Mouse (Mus musculus) testis, adult 2 months (tissue): ENCODE measurements around the gene Aifm1.

ENCODE experiments used
- CTCF ChIP-seq: fragments of 200-500 bp; IDR thresholded peaks from 2 replicates; pipeline ENCODE4 v1.5.1; 2012; ENCODE audit warnings: low read depth, mild to moderate bottlenecking, inconsistent platforms, low read length, moderate library complexity; ENCODE audit not compliant: control insufficient read depth, insufficient read depth, insufficient replicate concordance
- POLR2A ChIP-seq: fragments of 200-500 bp; IDR thresholded peaks from 2 replicates; pipeline ENCODE4 v1.6.1; 2012; ENCODE audit warnings: low read depth, mild to moderate bottlenecking, inconsistent platforms, low read length, moderate library complexity; ENCODE audit not compliant: control insufficient read depth

GRCm38 (mm10) chrX:48425280-48425679 lies 88.1 kb downstream of the Aifm1 start:
- no peak for TF ChIP-seq CTCF
- no peak for TF ChIP-seq POLR2A
